Mouse (Mus musculus) R1 (cell line): ENCODE measurements around the gene Sstr2.
A peak's percentile ranks its signal among the peaks of the same experiment; 100 is the strongest.

Experiments used
- DNase-seq: peaks from one replicate; pipeline ENCODE4 v3.0.0-alpha.2; 2018; ENCODE audit warnings: low read depth, low spot score

The Sstr2 gene

DNA sequence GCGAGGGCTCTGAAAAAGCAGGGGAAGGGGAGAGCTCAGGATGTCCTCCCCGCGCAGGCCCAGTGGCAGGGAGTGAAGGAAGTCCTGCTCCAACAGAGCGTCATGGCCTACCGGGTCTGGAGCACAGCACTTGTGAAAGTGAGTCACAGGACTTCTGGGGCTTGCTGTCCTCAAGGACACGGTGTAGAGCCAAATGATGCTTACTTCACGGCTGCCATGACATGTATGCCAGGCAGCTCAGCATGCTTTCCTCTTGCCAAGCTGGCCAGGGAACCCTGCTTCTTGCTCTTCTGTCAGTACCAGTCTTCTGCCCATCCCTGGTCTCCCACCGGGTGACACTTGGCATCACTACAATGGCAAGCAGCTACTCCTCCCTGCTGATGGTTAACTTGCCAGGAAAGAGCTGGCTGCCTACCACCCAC, 37.4 kb downstream of the Sstr2 start:
- no peak for DNase-seq

DNA sequence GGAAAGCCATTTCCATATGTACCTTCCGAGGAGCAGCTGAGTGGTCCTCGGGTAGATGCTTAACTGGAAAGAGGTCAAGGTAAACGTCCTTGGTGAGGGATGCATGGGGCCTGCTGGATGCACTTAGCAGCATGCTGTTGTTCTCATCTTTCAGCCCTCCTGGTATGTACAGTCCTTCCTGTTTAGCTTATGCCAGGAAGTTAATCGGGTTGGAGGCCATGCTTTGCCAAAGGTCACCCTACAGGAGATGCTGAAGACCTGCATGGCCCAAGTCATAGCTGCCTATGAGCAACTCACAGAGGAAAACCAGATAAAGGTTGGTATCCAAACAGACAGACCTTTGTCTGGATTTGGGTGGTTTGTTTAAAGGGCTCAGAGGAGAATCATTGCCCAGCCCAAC, 38.1 kb downstream of the Sstr2 start:
- no peak for DNase-seq

- no peak for DNase-seq
These were observed 39.2 kb downstream of the Sstr2 start for GRCm38 (mm10) chr11:113658319-113658718.

GRCm38 (mm10) chr11:113658763-113659162, 39.6 kb downstream of the Sstr2 start:
- no peak for DNase-seq

- DNase-seq, result peak; percentile 37
These were observed 41.1 kb downstream of the Sstr2 start for GRCm38 (mm10) chr11:113660213-113660612.

- DNase-seq, result no peak
These were observed 41.8 kb downstream of the Sstr2 start for GRCm38 (mm10) chr11:113660940-113661339.

GRCm38 (mm10) chr11:113661835-113662351, 42.8 kb downstream of the Sstr2 start:
- no peak for DNase-seq

- DNase-seq, result no peak
These were observed 45.1 kb downstream of the Sstr2 start for GRCm38 (mm10) chr11:113664279-113664678.

GRCm38 (mm10) chr11:113666205-113666604, 47.1 kb downstream of the Sstr2 start:
- no peak for DNase-seq

DNA sequence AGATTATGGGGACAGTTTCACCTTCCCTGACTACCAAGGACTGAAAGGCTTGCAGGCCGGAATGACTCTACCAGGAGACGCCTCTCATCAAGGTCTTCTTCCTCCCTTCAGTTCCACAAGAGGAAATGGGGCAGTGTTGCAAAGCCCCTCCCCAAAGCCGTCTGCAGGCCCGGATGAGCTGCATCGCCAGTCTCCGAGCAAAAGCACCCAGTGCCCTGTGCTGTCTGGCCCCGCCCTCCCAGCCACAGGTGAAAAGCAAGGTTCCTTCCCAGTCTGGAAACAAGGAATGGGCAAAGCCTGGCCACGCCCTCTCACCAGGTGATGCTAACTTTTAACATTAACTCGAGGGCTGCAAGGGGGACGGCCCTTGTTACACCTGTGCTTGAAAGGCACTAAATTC, 47.5 kb downstream of the Sstr2 start:
- DNase-seq, result peak; percentile 72

- DNase-seq, result no peak
These were observed 48.0 kb downstream of the Sstr2 start for GRCm38 (mm10) chr11:113667122-113667521.

GRCm38 (mm10) chr11:113667704-113668103, 48.6 kb downstream of the Sstr2 start:
- DNase-seq, result no peak

- no peak for DNase-seq
These were observed 49.7 kb downstream of the Sstr2 start for GRCm38 (mm10) chr11:113668857-113669256.

- DNase-seq, result no peak
These were observed 50.6 kb downstream of the Sstr2 start for GRCm38 (mm10) chr11:113669711-113670110.

GRCm38 (mm10) chr11:113673614-113674013, 54.5 kb downstream of the Sstr2 start:
- no peak for DNase-seq

GRCm38 (mm10) chr11:113674595-113674994, 55.5 kb downstream of the Sstr2 start:
- DNase-seq, result no peak
